Mouse (Mus musculus) hindbrain, embryonic 15.5 days (tissue): ENCODE results near the gene Col24a1. TPM values are rescaled to one million over a fixed set of nuclear protein-coding genes. Genes with fewer than 3 reads are reported as not detected.

ENCODE experiments used
- ATAC-seq: fragments of 200-750 bp; cut with Nextera tagmentation; 2 replicates; pipeline ENCODE4 v1.8.0; 2017; ENCODE audit warnings: low read depth, moderate number of reproducible peaks, moderate TSS enrichment; ENCODE audit not compliant: low FRiP score
- H3K27ac ChIP-seq: fragments of 300-500 bp; sonication (generic); replicated peaks from 2 replicates; pipeline ENCODE4 v1.5.1; 2015; ENCODE audit warnings: mild to moderate bottlenecking, inconsistent platforms
- H3K27me3 ChIP-seq: fragments of 300-500 bp; sonication (generic); 2 replicates; pipeline ENCODE4 v1.6.1; 2015; ENCODE audit warnings: control low read depth, inconsistent platforms
- H3K36me3 ChIP-seq: fragments of 300-500 bp; sonication (generic); 2 replicates; pipeline ENCODE4 v1.6.1; 2015; ENCODE audit warnings: control low read depth, inconsistent platforms
- H3K4me1 ChIP-seq: fragments of 300-500 bp; sonication (generic); replicated peaks from 2 replicates; pipeline ENCODE4 v1.6.1; 2015; ENCODE audit warnings: control low read depth, inconsistent platforms
- H3K4me2 ChIP-seq: fragments of 300-500 bp; sonication (generic); 2 replicates; pipeline ENCODE4 v1.6.1; 2015; ENCODE audit warnings: moderate library complexity, mild to moderate bottlenecking, inconsistent platforms
- H3K4me3 ChIP-seq: fragments of 300-500 bp; sonication (generic); 2 replicates; pipeline ENCODE4 v1.5.1; 2015; ENCODE audit warnings: mild to moderate bottlenecking, inconsistent platforms
- H3K9ac ChIP-seq: fragments of 300-500 bp; sonication (generic); 2 replicates; pipeline ENCODE4 v1.6.1; 2015; ENCODE audit warnings: inconsistent platforms
- H3K9me3 ChIP-seq: fragments of 300-500 bp; sonication (generic); 2 replicates; pipeline ENCODE4 v1.6.1; 2016; ENCODE audit warnings: control low read depth, inconsistent platforms
- WGBS: fragments of 180-500 bp; shearing (Covaris S2); methylation state at CpG from one replicate; pipeline ENCODE4 v1.1.7; 2015; 5-methylcytosine and 5-hydroxymethylcytosine counted together
- polyA plus RNA-seq: library from polyadenylated mRNA; unstranded; fragments of >200 nt; fragmentation: Nextera tagmentation; extraction: Ambion mirVana; gene quantifications from 2 replicates; pipeline ENCODE4 v1.2.1, GENCODE M21; 2015

Col24a1 gene
- polyA plus RNA-seq, 1 experiment from 2014 or later = 0.82 TPM

- Histone ChIP-seq H3K9ac (no peak overlapping the region), H3K4me2 (no peak overlapping the region), H3K4me1 (no peaks in the 10 kb centered on the region), H3K9me3 (no peaks in the 10 kb centered on the region), H3K4me3 (no peak overlapping the region), H3K36me3 (no peaks in the 10 kb centered on the region), H3K27ac (no peak overlapping the region), H3K27me3 (no peaks in the 10 kb centered on the region)
- ATAC-seq = no peak
- WGBS = 87% methylated on average over 3 of the region's 3 CpGs
Observed at GRCm38 (mm10) chr3:145476634-145477033, 184.4 kb downstream of the Col24a1 start.

- Histone ChIP-seq H3K9me3 (no peaks in the 10 kb centered on the region), H3K27me3 (no peaks in the 10 kb centered on the region), H3K36me3 (no peaks in the 10 kb centered on the region), H3K4me2 (no peak overlapping the region), H3K4me3 (no peak overlapping the region), H3K27ac (no peak overlapping the region), H3K4me1 (no peaks in the 10 kb centered on the region), H3K9ac (no peak overlapping the region)
- 86% methylated on average over 11 of the region's 11 CpGs for WGBS
- no peak for ATAC-seq
Observed at GRCm38 (mm10) chr3:145477074-145477473, 184.8 kb downstream of the Col24a1 start.

GRCm38 (mm10) chr3:145478446-145478845 lies 186.2 kb downstream of the Col24a1 start:
- Histone ChIP-seq H3K27me3 (no peaks in the 10 kb centered on the region), H3K36me3 (no peaks in the 10 kb centered on the region), H3K4me3 (no peak overlapping the region), H3K27ac (no peak overlapping the region), H3K9ac (no peak overlapping the region), H3K4me2 (no peak overlapping the region), H3K9me3 (no peaks in the 10 kb centered on the region), H3K4me1 (no peaks in the 10 kb centered on the region)
- 66% methylated on average over 5 of the region's 5 CpGs for WGBS
- ATAC-seq = no peak

- H3K4me3 ChIP-seq = no peak overlapping the region
Observed at GRCm38 (mm10) chr3:145490279-145490678, 198.0 kb downstream of the Col24a1 start.

GRCm38 (mm10) chr3:145491326-145491725 lies 199.1 kb downstream of the Col24a1 start:
- no peaks in the 10 kb centered on the region for H3K36me3 ChIP-seq
- no peaks in the 10 kb centered on the region for H3K27me3 ChIP-seq
- no peak overlapping the region for H3K4me2 ChIP-seq
- no peak overlapping the region for H3K9ac ChIP-seq
- no peaks in the 10 kb centered on the region for H3K4me1 ChIP-seq
- ATAC-seq = no peak
- H3K9me3 ChIP-seq = no peaks in the 10 kb centered on the region
- 76% methylated on average over 3 of the region's 3 CpGs for WGBS
- no peak overlapping the region for H3K4me3 ChIP-seq
- H3K27ac ChIP-seq = no peak overlapping the region

More at GRCm38 (mm10) chr3:145490279-145490678, 198.0 kb downstream of the Col24a1 start:
- no peaks in the 10 kb centered on the region for H3K4me1 ChIP-seq
- no peak for ATAC-seq
- no peak overlapping the region for H3K9ac ChIP-seq
- H3K4me2 ChIP-seq = no peak overlapping the region
- no peaks in the 10 kb centered on the region for H3K9me3 ChIP-seq
- no peaks in the 10 kb centered on the region for H3K36me3 ChIP-seq
- no peaks in the 10 kb centered on the region for H3K27me3 ChIP-seq
- no peak overlapping the region for H3K27ac ChIP-seq
- 90% methylated on average over 1 of the region's 1 CpGs for WGBS

- Histone ChIP-seq H3K4me3 (no peak overlapping the region), H3K36me3 (no peaks in the 10 kb centered on the region), H3K9me3 (no peaks in the 10 kb centered on the region), H3K4me1 (no peaks in the 10 kb centered on the region), H3K9ac (no peak overlapping the region), H3K4me2 (no peak overlapping the region), H3K27me3 (no peaks in the 10 kb centered on the region), H3K27ac (no peak overlapping the region)
- WGBS = 81% methylated on average over 3 of the region's 3 CpGs
- ATAC-seq = no peak
Observed at GRCm38 (mm10) chr3:145498127-145498526, 205.9 kb downstream of the Col24a1 start.

GRCm38 (mm10) chr3:145498893-145499292 lies 206.6 kb downstream of the Col24a1 start:
- no peak overlapping the region for H3K4me3 ChIP-seq
- ATAC-seq = no peak
- H3K9me3 ChIP-seq = no peaks in the 10 kb centered on the region
- H3K4me1 ChIP-seq = no peaks in the 10 kb centered on the region
- no peak overlapping the region for H3K27ac ChIP-seq
- H3K27me3 ChIP-seq = no peaks in the 10 kb centered on the region
- H3K4me2 ChIP-seq = no peak overlapping the region
- 88% methylated on average over 6 of the region's 6 CpGs for WGBS
- no peak overlapping the region for H3K9ac ChIP-seq
- no peaks in the 10 kb centered on the region for H3K36me3 ChIP-seq

GRCm38 (mm10) chr3:145504830-145505229 lies 212.6 kb downstream of the Col24a1 start:
- H3K36me3 ChIP-seq = no peaks in the 10 kb centered on the region
- H3K4me1 ChIP-seq = no peaks in the 10 kb centered on the region
- no peak overlapping the region for H3K4me3 ChIP-seq
- 78% methylated on average over 2 of the region's 2 CpGs for WGBS
- no peak overlapping the region for H3K9ac ChIP-seq
- no peak overlapping the region for H3K27ac ChIP-seq
- no peak overlapping the region for H3K4me2 ChIP-seq
- H3K9me3 ChIP-seq = no peaks in the 10 kb centered on the region
- ATAC-seq = no peak
- H3K27me3 ChIP-seq = no peaks in the 10 kb centered on the region

GRCm38 (mm10) chr3:145508550-145508949 lies 216.3 kb downstream of the Col24a1 start:
- Histone ChIP-seq H3K4me1 (no peaks in the 10 kb centered on the region), H3K4me3 (no peak overlapping the region), H3K36me3 (no peaks in the 10 kb centered on the region), H3K9ac (no peak overlapping the region), H3K4me2 (no peak overlapping the region), H3K27me3 (no peaks in the 10 kb centered on the region), H3K27ac (no peak overlapping the region), H3K9me3 (no peaks in the 10 kb centered on the region)
- ATAC-seq = no peak
- WGBS = 75% methylated on average over 7 of the region's 7 CpGs

GRCm38 (mm10) chr3:145514197-145514596 lies 221.9 kb downstream of the Col24a1 start:
- no peak overlapping the region for H3K4me3 ChIP-seq
- H3K36me3 ChIP-seq = no peaks in the 10 kb centered on the region
- no peaks in the 10 kb centered on the region for H3K9me3 ChIP-seq
- H3K9ac ChIP-seq = no peak overlapping the region
- ATAC-seq = no peak
- 91% methylated on average over 5 of the region's 5 CpGs for WGBS
- no peak overlapping the region for H3K27ac ChIP-seq
- H3K27me3 ChIP-seq = no peaks in the 10 kb centered on the region
- no peaks in the 10 kb centered on the region for H3K4me1 ChIP-seq
- H3K4me2 ChIP-seq = no peak overlapping the region

- no peaks in the 10 kb centered on the region for H3K4me1 ChIP-seq
- H3K27me3 ChIP-seq = no peaks in the 10 kb centered on the region
- H3K27ac ChIP-seq = no peak overlapping the region
- H3K9me3 ChIP-seq = no peaks in the 10 kb centered on the region
- H3K4me3 ChIP-seq = no peak overlapping the region
- no peak overlapping the region for H3K4me2 ChIP-seq
- H3K9ac ChIP-seq = no peak overlapping the region
- H3K36me3 ChIP-seq = no peaks in the 10 kb centered on the region
- ATAC-seq = no peak
- 64% methylated on average over 7 of the region's 7 CpGs for WGBS
Observed at GRCm38 (mm10) chr3:145521528-145522080, 229.3 kb downstream of the Col24a1 start.

GRCm38 (mm10) chr3:145522311-145522710 lies 230.0 kb downstream of the Col24a1 start:
- H3K27ac ChIP-seq = no peak overlapping the region
- H3K9me3 ChIP-seq = no peaks in the 10 kb centered on the region
- 90% methylated on average over 2 of the region's 2 CpGs for WGBS
- no peak overlapping the region for H3K9ac ChIP-seq
- no peak overlapping the region for H3K4me2 ChIP-seq
- H3K27me3 ChIP-seq = no peaks in the 10 kb centered on the region
- no peaks in the 10 kb centered on the region for H3K4me1 ChIP-seq
- ATAC-seq = no peak
- H3K4me3 ChIP-seq = no peak overlapping the region
- no peaks in the 10 kb centered on the region for H3K36me3 ChIP-seq

- WGBS = 88% methylated on average over 4 of the region's 4 CpGs
- H3K4me1 ChIP-seq = no peaks in the 10 kb centered on the region
- H3K27ac ChIP-seq = no peak overlapping the region
- no peak overlapping the region for H3K4me3 ChIP-seq
- H3K36me3 ChIP-seq = no peaks in the 10 kb centered on the region
- H3K27me3 ChIP-seq = no peaks in the 10 kb centered on the region
- H3K4me2 ChIP-seq = no peak overlapping the region
- ATAC-seq = no peak
- H3K9me3 ChIP-seq = no peaks in the 10 kb centered on the region
- H3K9ac ChIP-seq = no peak overlapping the region
Observed at GRCm38 (mm10) chr3:145525266-145525665, 233.0 kb downstream of the Col24a1 start.
